Mouse (Mus musculus) liver, postnatal 0 days (tissue): ENCODE measurements around the gene Zfp9. TPM values are rescaled to one million over a fixed set of nuclear protein-coding genes. Genes with fewer than 3 reads are reported as not detected.
A peak's percentile ranks its signal among the peaks of the same experiment; 100 is the strongest.

Source experiments
- ATAC-seq: fragments of 200-750 bp; cut with Nextera tagmentation; 2 replicates; pipeline ENCODE4 v1.8.0; 2017; ENCODE audit warnings: mild to moderate bottlenecking, moderate library complexity
- DNase-seq: peaks from one replicate; pipeline ENCODE4 v3.0.0-alpha.2; 2016
- H3K27ac ChIP-seq: fragments of 300-500 bp; sonication (generic); 2 replicates; pipeline ENCODE4 v1.5.1; 2014; ENCODE audit warnings: antibody characterized with exemption, moderate library complexity, mild to moderate bottlenecking, low read depth
- H3K27me3 ChIP-seq: fragments of 300-500 bp; sonication (generic); 2 replicates; pipeline ENCODE4 v1.6.1; 2014; ENCODE audit warnings: low read length, control low read depth, mixed read lengths; ENCODE audit not compliant: insufficient read depth
- H3K36me3 ChIP-seq: fragments of 300-500 bp; sonication (generic); replicated peaks from 2 replicates; pipeline ENCODE4 v1.6.1; 2014; ENCODE audit warnings: mild to moderate bottlenecking, control low read depth, low read length, moderate library complexity, mixed read lengths; ENCODE audit not compliant: insufficient read depth
- H3K4me1 ChIP-seq: fragments of 300-500 bp; sonication (generic); 2 replicates; pipeline ENCODE4 v1.6.1; 2014; ENCODE audit warnings: antibody characterized with exemption, mild to moderate bottlenecking, control low read depth; ENCODE audit not compliant: insufficient read depth
- H3K4me2 ChIP-seq: fragments of 300-500 bp; sonication (generic); 2 replicates; pipeline ENCODE4 v1.6.1; 2014; ENCODE audit warnings: low read depth, mild to moderate bottlenecking, low read length, moderate library complexity, mixed read lengths
- H3K4me3 ChIP-seq: fragments of 300-500 bp; sonication (generic); 2 replicates; pipeline ENCODE4 v1.5.1; 2014; ENCODE audit warnings: low read depth, low read length
- H3K9ac ChIP-seq: fragments of 300-500 bp; sonication (generic); replicated peaks from 2 replicates; pipeline ENCODE4 v1.6.1; 2014; ENCODE audit warnings: mild to moderate bottlenecking, moderate library complexity
- H3K9me3 ChIP-seq: fragments of 300-500 bp; sonication (generic); 2 replicates; pipeline ENCODE4 v1.6.1; 2016; ENCODE audit warnings: mild to moderate bottlenecking, control low read depth, low read length, mixed read lengths
- CTCF ChIP-seq: sonication (generic); IDR thresholded peaks from 2 replicates; pipeline ENCODE4 v1.5.1; 2016; ENCODE audit warnings: antibody characterized with exemption, low read depth
- EP300 ChIP-seq: IDR thresholded peaks from 2 replicates; pipeline ENCODE4 v1.6.1; 2016; ENCODE audit warnings: antibody characterized with exemption, low read depth, mild to moderate bottlenecking
- WGBS: fragments of 180-500 bp; shearing (Covaris S2); extraction: QIAGEN DNeasy Blood & Tissue Kit; methylation state at CpG from one replicate; pipeline ENCODE4 v1.1.7; 2014; ENCODE audit not compliant: insufficient replicate concordance; 5-methylcytosine and 5-hydroxymethylcytosine counted together
- microRNA-seq: library from miRNA; unstranded; fragments of <30 nt; microRNA quantifications from one replicate; pipeline ENCODE4, GENCODE M21; 2016
- polyA plus RNA-seq: library from polyadenylated mRNA; unstranded; fragments of >200 nt; fragmentation: Nextera tagmentation; extraction: Ambion mirVana; gene quantifications from 2 replicates; pipeline ENCODE4 v1.2.1, GENCODE M21; 2015

Zfp9 gene
- polyA plus RNA-seq, 1 experiment from 2014 or later = 0.62 TPM

- H3K4me3 ChIP-seq = peak within 1 kb of the TSS; percentile 67
- peak within 1 kb of the TSS; percentile 69 for H3K9ac ChIP-seq
- ATAC-seq (peak; percentile 98), DNase-seq (peak; percentile 95)
- H3K36me3 ChIP-seq = peaks cover 25% of the 10 kb centered on the region
- peak within 1 kb of the TSS; percentile 86 for H3K27ac ChIP-seq
- H3K9me3 ChIP-seq = no peaks in the 10 kb centered on the region
- peak; percentile 57; the same call in 1 of the 2 replicates for TF ChIP-seq EP300
- peak; percentile 99 for TF ChIP-seq CTCF
- WGBS = 1% methylated on average over 66 of the region's 67 CpGs
- H3K27me3 ChIP-seq = no peaks in the 10 kb centered on the region
- peaks cover 9% of the 10 kb centered on the region for H3K4me1 ChIP-seq
- H3K4me2 ChIP-seq = peak within 1 kb of the TSS; percentile 76
These were observed 59.8 kb downstream of the Zfp9 start, which contains the start of gene Bms1 for GRCm38 (mm10) chr6:118419050-118419920. Gene Bms1 (minus strand): TSS chr6:118419474.

Small RNAs within 50 kb of the gene (microRNA-seq; reads per million reads assigned to microRNA genes)
- not detected for gene Gm25953

Other genes with a start within 250 kb of the Zfp9 start
- gene Bms1, start 59.8 kb downstream of the Zfp9 start, polyA plus RNA-seq = 6.5 and 8.5 TPM in 2 replicates
- 0.46 and 0.53 TPM in 2 replicates for gene Zfp248, start 23.8 kb downstream of the Zfp9 start, polyA plus RNA-seq
- 3.8 and 5.6 TPM in 2 replicates for gene Ankrd26, start 82.9 kb upstream of the Zfp9 start, polyA plus RNA-seq